Mouse (Mus musculus): ENCODE measurements around the gene Gm17387. TPM values are rescaled to one million over a fixed set of nuclear protein-coding genes. Genes with fewer than 3 reads are reported as not detected.
"Not testable (repeated sequence)": the region's sequence is repeated elsewhere in the genome, so short reads cannot be mapped to it uniquely, and the experiment has no call there.

Gene Gm17387
- total and polyA plus RNA-seq, 2 experiments from 2014 or later: not detected

- Histone ChIP-seq H3K36me3 (ENCODE audit: insufficient read depth, low read length) (no peaks in the 10 kb centered on the region), H3K4me2 (ENCODE audit: low read depth, low read length, poor library complexity, severe bottlenecking) (no peak within 1 kb of the TSS; the same call in 1 of the 2 replicates), H3K9me3 (ENCODE audit: low read length) (no peaks in the 10 kb centered on the region), H3K4me3 (ENCODE audit: low read depth, low read length) (peak within 1 kb of the TSS; percentile 9; the same call in 1 of the 2 replicates), H3K27ac (ENCODE audit: low read depth, low read length) (no peak within 1 kb of the TSS), H3K4me1 (ENCODE audit: insufficient read depth, low read length) (no peaks in the 10 kb centered on the region), H3K27me3 (ENCODE audit: insufficient read depth, low read length) (0 out of 2 replicates have a peak, but pooled peaks cover 3% of the 10 kb centered on the region), H3K9ac (replicated peaks; ENCODE audit: low read length, poor library complexity, severe bottlenecking) (no peak within 1 kb of the TSS)
- WGBS: 42% methylated on average over 10 of the region's 10 CpGs
- no peak for TF ChIP-seq CTCF (IDR thresholded peaks at IDR 0.05)
- DNase-seq (ENCODE audit: low spot score) (no peak), ATAC-seq (ENCODE audit: low FRiP score) (no peak)
Measured at GRCm38 (mm10) chr7:141010593-141010992, 18.3 kb upstream of the Gm17387 start, which contains the start of gene Ifitm3. TSS of gene Ifitm3 (minus strand) at chr7:141010770.

- H3K27ac ChIP-seq (ENCODE audit: low read depth, low read length): no peak overlapping the region
- no peaks in the 10 kb centered on the region for H3K36me3 ChIP-seq (ENCODE audit: insufficient read depth, low read length)
- no peak overlapping the region for H3K4me2 ChIP-seq (ENCODE audit: low read depth, low read length, poor library complexity, severe bottlenecking)
- no peak overlapping the region for H3K4me3 ChIP-seq (ENCODE audit: low read depth, low read length)
- no peak for DNase-seq (ENCODE audit: low spot score)
- WGBS: 93% methylated on average over 7 of the region's 7 CpGs
- no peaks in the 10 kb centered on the region for H3K9me3 ChIP-seq (ENCODE audit: low read length)
- H3K27me3 ChIP-seq (ENCODE audit: insufficient read depth, low read length): 0 out of 2 replicates have a peak, but pooled peaks cover 3% of the 10 kb centered on the region
- no peak overlapping the region for H3K9ac ChIP-seq (replicated peaks; ENCODE audit: low read length, poor library complexity, severe bottlenecking)
- H3K4me1 ChIP-seq (ENCODE audit: insufficient read depth, low read length): no peaks in the 10 kb centered on the region
- ATAC-seq (ENCODE audit: low FRiP score): no peak
- no peak for TF ChIP-seq CTCF (IDR thresholded peaks at IDR 0.05)
Measured at GRCm38 (mm10) chr7:141011238-141011770, 17.6 kb upstream of the Gm17387 start.

- Histone ChIP-seq H3K4me1 (ENCODE audit: insufficient read depth, low read length) (no peaks in the 10 kb centered on the region), H3K36me3 (ENCODE audit: insufficient read depth, low read length) (no peaks in the 10 kb centered on the region), H3K4me2 (ENCODE audit: low read depth, low read length, poor library complexity, severe bottlenecking) (no peak overlapping the region), H3K9me3 (ENCODE audit: low read length) (no peaks in the 10 kb centered on the region), H3K9ac (replicated peaks; ENCODE audit: low read length, poor library complexity, severe bottlenecking) (no peak overlapping the region), H3K27me3 (ENCODE audit: insufficient read depth, low read length) (no peaks in the 10 kb centered on the region), H3K27ac (ENCODE audit: low read depth, low read length) (no peak overlapping the region), H3K4me3 (ENCODE audit: low read depth, low read length) (no peak overlapping the region)
- ATAC-seq (ENCODE audit: low FRiP score) (no peak), DNase-seq (ENCODE audit: low spot score) (no peak)
- 0 out of 2 replicates have a peak, but pooled peaks have one; percentile 6 for TF ChIP-seq CTCF (IDR thresholded peaks at IDR 0.05)
- 91% methylated on average over 10 of the region's 10 CpGs for WGBS
Measured at GRCm38 (mm10) chr7:141016707-141017697, 11.9 kb upstream of the Gm17387 start.

GRCm38 (mm10) chr7:141017824-141018223 lies 11.1 kb upstream of the Gm17387 start, which contains the start of gene Ifitm6:
TSS of gene Ifitm6 (minus strand) at chr7:141017924.
- ATAC-seq (ENCODE audit: low FRiP score): not testable (repeated sequence)

GRCm38 (mm10) chr7:141019028-141019427 lies 9.9 kb upstream of the Gm17387 start:
- H3K4me1 ChIP-seq (ENCODE audit: insufficient read depth, low read length): no peaks in the 10 kb centered on the region
- no peak for ATAC-seq (ENCODE audit: low FRiP score)
- WGBS: 97% methylated on average over 5 of the region's 5 CpGs

More at GRCm38 (mm10) chr7:141017824-141018223, 11.1 kb upstream of the Gm17387 start, which contains the start of gene Ifitm6:
- not testable (repeated sequence) for H3K27ac ChIP-seq (ENCODE audit: low read depth, low read length); DNase-seq (ENCODE audit: low spot score); H3K9ac ChIP-seq (replicated peaks; ENCODE audit: low read length, poor library complexity, severe bottlenecking); H3K4me3 ChIP-seq (ENCODE audit: low read depth, low read length); H3K36me3 ChIP-seq (ENCODE audit: insufficient read depth, low read length); H3K4me2 ChIP-seq (ENCODE audit: low read depth, low read length, poor library complexity, severe bottlenecking); H3K9me3 ChIP-seq (ENCODE audit: low read length); H3K4me1 ChIP-seq (ENCODE audit: insufficient read depth, low read length); H3K27me3 ChIP-seq (ENCODE audit: insufficient read depth, low read length)
- 95% methylated on average over 1 of the region's 1 CpGs for WGBS

More at GRCm38 (mm10) chr7:141019028-141019427, 9.9 kb upstream of the Gm17387 start:
- Histone ChIP-seq H3K9me3 (ENCODE audit: low read length) (no peaks in the 10 kb centered on the region), H3K4me3 (ENCODE audit: low read depth, low read length) (no peak overlapping the region), H3K36me3 (ENCODE audit: insufficient read depth, low read length) (no peaks in the 10 kb centered on the region), H3K27me3 (ENCODE audit: insufficient read depth, low read length) (no peaks in the 10 kb centered on the region), H3K27ac (ENCODE audit: low read depth, low read length) (no peak overlapping the region), H3K4me2 (ENCODE audit: low read depth, low read length, poor library complexity, severe bottlenecking) (no peak overlapping the region), H3K9ac (replicated peaks; ENCODE audit: low read length, poor library complexity, severe bottlenecking) (no peak overlapping the region)
- no peak for TF ChIP-seq CTCF (IDR thresholded peaks at IDR 0.05)
- no peak for DNase-seq (ENCODE audit: low spot score)

Measured in midbrain, postnatal 0 days (tissue).